Mouse (Mus musculus) intestine, postnatal 0 days (tissue): Measurements from ENCODE around the gene Tufm. TPM values are rescaled to one million over a fixed set of nuclear protein-coding genes. Genes with fewer than 3 reads are reported as not detected.

Experiments used
- ATAC-seq: fragments of 200-750 bp; cut with Nextera tagmentation; 2 replicates; pipeline ENCODE4 v1.8.0; 2017; ENCODE audit warnings: mild to moderate bottlenecking, moderate TSS enrichment, moderate library complexity
- H3K27ac ChIP-seq: fragments of 300-500 bp; sonication (generic); 2 replicates; pipeline ENCODE4 v1.5.1; 2014; ENCODE audit warnings: mild to moderate bottlenecking, low read depth, low read length, moderate library complexity
- H3K27me3 ChIP-seq: fragments of 300-500 bp; sonication (generic); replicated peaks from 2 replicates; pipeline ENCODE4 v1.6.1; 2014; ENCODE audit warnings: low read length, mixed read lengths; ENCODE audit not compliant: control insufficient read depth, insufficient read depth
- H3K36me3 ChIP-seq: fragments of 300-500 bp; sonication (generic); 2 replicates; pipeline ENCODE4 v1.6.1; 2014; ENCODE audit warnings: mild to moderate bottlenecking, moderate library complexity; ENCODE audit not compliant: control insufficient read depth, insufficient read depth
- H3K4me1 ChIP-seq: fragments of 300-500 bp; sonication (generic); replicated peaks from 2 replicates; pipeline ENCODE4 v1.6.1; 2014; ENCODE audit warnings: antibody characterized with exemption, low read length, mixed read lengths; ENCODE audit not compliant: control insufficient read depth, insufficient read depth
- H3K4me2 ChIP-seq: fragments of 300-500 bp; sonication (generic); replicated peaks from 2 replicates; pipeline ENCODE4 v1.6.1; 2014; ENCODE audit warnings: low read depth, mild to moderate bottlenecking, moderate library complexity
- H3K4me3 ChIP-seq: fragments of 300-500 bp; sonication (generic); 2 replicates; pipeline ENCODE4 v1.5.1; 2014; ENCODE audit warnings: low read depth, low read length
- H3K9ac ChIP-seq: fragments of 300-500 bp; sonication (generic); 2 replicates; pipeline ENCODE4 v1.6.1; 2014; ENCODE audit warnings: mild to moderate bottlenecking, low read depth, low read length
- H3K9me3 ChIP-seq: fragments of 300-500 bp; sonication (generic); 2 replicates; pipeline ENCODE4 v1.6.1; 2016; ENCODE audit warnings: mixed run types; ENCODE audit not compliant: control insufficient read depth
- CTCF ChIP-seq: sonication (generic); IDR thresholded peaks from 2 replicates; pipeline ENCODE4 v1.5.1; 2016; ENCODE audit warnings: low read depth, mild to moderate bottlenecking, control low read depth, antibody characterized with exemption, moderate library complexity
- whole genome bisulfite sequencing: fragments of 180-500 bp; shearing (Covaris S2); extraction: QIAGEN DNeasy Blood & Tissue Kit; methylation state at CpG from one replicate; pipeline ENCODE4 v1.1.7; 2014; 5-methylcytosine and 5-hydroxymethylcytosine counted together
- polyA plus RNA-seq: library from polyadenylated mRNA; unstranded; fragments of >200 nt; fragmentation: Nextera tagmentation; extraction: Ambion mirVana; gene quantifications from 2 replicates; pipeline ENCODE4 v1.2.1, GENCODE M21; 2015

Gene Tufm
- 70.3 and 76.5 TPM in 2 replicates for polyA plus RNA-seq

GRCm38 (mm10) chr7:126487052-126487483 lies at the start of gene Tufm:
Gene Tufm, plus strand, starts transcription at chr7:126487361.
- ATAC-seq, result peak; percentile 88
- Histone ChIP-seq H3K9ac (peak within 1 kb of the TSS; percentile 67), H3K4me3 (peak within 1 kb of the TSS; percentile 65), H3K9me3 (no peaks in the 10 kb centered on the region), H3K4me1 (no peaks in the 10 kb centered on the region), H3K27ac (peak within 1 kb of the TSS; percentile 60), H3K27me3 (no peaks in the 10 kb centered on the region), H3K36me3 (peaks cover 15% of the 10 kb centered on the region), H3K4me2 (peak within 1 kb of the TSS; percentile 67)
- WGBS, result under 1% methylated on average over 32 of the region's 32 CpGs
- TF ChIP-seq CTCF, result peak; percentile 69

- Histone ChIP-seq H3K4me2 (no peak overlapping the region), H3K27me3 (no peaks in the 10 kb centered on the region), H3K9me3 (no peaks in the 10 kb centered on the region), H3K36me3 (peaks cover 30% of the 10 kb centered on the region), H3K27ac (no peak overlapping the region), H3K4me1 (no peaks in the 10 kb centered on the region), H3K4me3 (no peak overlapping the region), H3K9ac (no peak overlapping the region)
- 81% methylated on average over 9 of the region's 9 CpGs for WGBS
- no peak for TF ChIP-seq CTCF
- ATAC-seq, result no peak
Measured at GRCm38 (mm10) chr7:126440134-126440533, 47.0 kb upstream of the Tufm start.

- Histone ChIP-seq H3K4me1 (no peaks in the 10 kb centered on the region), H3K27ac (no peak overlapping the region), H3K9ac (no peak overlapping the region), H3K9me3 (no peaks in the 10 kb centered on the region), H3K4me2 (no peak overlapping the region), H3K27me3 (no peaks in the 10 kb centered on the region), H3K36me3 (peaks cover 39% of the 10 kb centered on the region), H3K4me3 (no peak overlapping the region)
- 94% methylated on average over 10 of the region's 10 CpGs for WGBS
- no peak for ATAC-seq
- no peak for TF ChIP-seq CTCF
Measured at GRCm38 (mm10) chr7:126443997-126444396, 43.2 kb upstream of the Tufm start.

GRCm38 (mm10) chr7:126444536-126444935 lies 42.6 kb upstream of the Tufm start:
- Histone ChIP-seq H3K9me3 (no peaks in the 10 kb centered on the region), H3K27ac (no peak overlapping the region), H3K9ac (no peak overlapping the region), H3K4me2 (no peak overlapping the region), H3K4me1 (no peaks in the 10 kb centered on the region), H3K27me3 (no peaks in the 10 kb centered on the region), H3K4me3 (no peak overlapping the region), H3K36me3 (peaks cover 39% of the 10 kb centered on the region)
- ATAC-seq, result no peak
- TF ChIP-seq CTCF, result no peak
- 95% methylated on average over 9 of the region's 9 CpGs for WGBS

GRCm38 (mm10) chr7:126445104-126445815 lies 41.9 kb upstream of the Tufm start:
- Histone ChIP-seq H3K4me1 (no peaks in the 10 kb centered on the region), H3K9me3 (no peaks in the 10 kb centered on the region), H3K36me3 (peaks cover 36% of the 10 kb centered on the region), H3K4me3 (no peak overlapping the region), H3K27me3 (no peaks in the 10 kb centered on the region), H3K27ac (no peak overlapping the region), H3K4me2 (no peak overlapping the region), H3K9ac (no peak overlapping the region)
- no peak for TF ChIP-seq CTCF
- ATAC-seq, result no peak
- 94% methylated on average over 15 of the region's 15 CpGs for WGBS

- Histone ChIP-seq H3K4me3 (no peak overlapping the region), H3K4me1 (no peaks in the 10 kb centered on the region), H3K27ac (no peak overlapping the region), H3K27me3 (no peaks in the 10 kb centered on the region), H3K9ac (no peak overlapping the region), H3K4me2 (no peak overlapping the region), H3K36me3 (peaks cover 34% of the 10 kb centered on the region), H3K9me3 (no peaks in the 10 kb centered on the region)
- no peak for TF ChIP-seq CTCF
- no peak for ATAC-seq
- 94% methylated on average over 21 of the region's 21 CpGs for WGBS
Measured at GRCm38 (mm10) chr7:126446217-126446616, 40.9 kb upstream of the Tufm start.
